Mouse (Mus musculus) thymus, adult 18-20 months (tissue): ENCODE measurements around the gene Atp2a2.
A peak's percentile ranks its signal among the peaks of the same experiment; 100 is the strongest.

Experiments
- DNase-seq, 2 experiments: peaks; one replicate each; pipeline ENCODE4 v3.0.0; 2022; ENCODE audit warnings: mixed read lengths in 2 of 2

The Atp2a2 gene

GRCm38 (mm10) chr5:122502077-122502941, at the start of gene Atp2a2:
Gene Atp2a2, minus strand, starts transcription at chr5:122502225.
- peak; percentile 86 to 87 for DNase-seq

GRCm38 (mm10) chr5:122550460-122550859, 48.4 kb upstream of the Atp2a2 start:
- no peak for DNase-seq

DNA sequence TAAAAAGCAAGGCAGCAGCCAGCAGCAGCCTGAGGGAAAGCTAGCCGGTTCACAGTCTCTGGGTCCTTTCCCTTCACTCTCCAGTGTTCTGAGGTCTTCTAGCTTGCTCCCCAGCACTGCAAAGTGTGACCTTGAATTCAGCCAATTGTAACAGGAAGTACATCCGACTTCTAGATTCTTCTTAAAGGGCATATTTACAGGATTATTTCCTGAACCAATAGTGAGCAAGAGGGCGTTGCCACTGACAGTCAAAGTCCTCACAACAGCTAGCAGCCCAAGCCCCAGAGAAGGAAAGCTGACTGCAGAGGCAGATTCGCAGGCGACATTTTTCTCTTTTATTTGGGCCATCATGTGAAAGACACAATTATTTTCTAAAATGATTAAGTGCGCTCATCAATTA, 46.6 kb upstream of the Atp2a2 start:
- peak in 1 of 2 experiments; percentile 11 for DNase-seq

- DNase-seq, result no peak
Measured at GRCm38 (mm10) chr5:122547810-122548209, 45.8 kb upstream of the Atp2a2 start.

DNA sequence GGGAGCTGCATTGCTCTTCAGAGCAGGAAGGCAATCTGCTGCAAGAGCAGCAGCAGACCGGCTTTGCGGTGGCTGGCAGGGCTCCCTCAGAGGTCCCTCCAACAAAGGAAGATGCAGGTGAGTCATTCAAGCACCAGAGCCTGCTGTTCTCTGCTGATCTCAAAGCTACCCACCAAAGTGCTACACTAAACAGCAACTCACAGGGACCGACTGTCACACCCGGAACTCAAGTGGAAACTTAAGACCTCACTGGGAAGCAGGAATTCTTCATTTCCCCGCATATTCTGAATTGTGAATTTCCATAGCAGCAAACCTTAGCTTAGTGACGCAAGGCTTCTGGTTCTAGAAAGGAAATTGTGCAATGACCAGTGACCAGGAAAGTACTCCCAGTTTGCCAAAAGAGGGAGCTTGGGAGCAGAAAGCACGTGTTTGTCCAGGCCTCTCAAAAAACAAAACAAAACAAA, 45.3 kb upstream of the Atp2a2 start:
- peak in 1 of 2 experiments; percentile 13 for DNase-seq

DNA sequence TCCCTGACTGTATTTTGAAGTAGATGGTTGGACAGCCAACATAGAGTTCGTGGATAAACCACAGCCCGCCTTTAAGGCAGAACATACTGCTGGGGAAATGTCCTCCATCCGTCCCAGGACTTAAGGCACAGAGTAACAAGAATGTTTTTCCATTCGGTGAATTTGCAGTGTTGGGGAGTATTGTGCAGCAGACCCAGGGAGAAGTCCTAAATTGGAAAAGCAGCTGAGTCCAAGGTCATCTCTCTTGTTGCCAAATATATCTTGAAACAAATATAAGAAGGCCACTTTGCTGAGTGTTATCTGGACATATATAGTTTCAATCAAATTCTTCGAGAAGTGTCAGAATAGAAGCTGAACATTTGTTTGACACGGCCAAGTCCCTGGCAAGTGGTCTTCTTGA, 41.4 kb upstream of the Atp2a2 start:
- no peak for DNase-seq

DNA sequence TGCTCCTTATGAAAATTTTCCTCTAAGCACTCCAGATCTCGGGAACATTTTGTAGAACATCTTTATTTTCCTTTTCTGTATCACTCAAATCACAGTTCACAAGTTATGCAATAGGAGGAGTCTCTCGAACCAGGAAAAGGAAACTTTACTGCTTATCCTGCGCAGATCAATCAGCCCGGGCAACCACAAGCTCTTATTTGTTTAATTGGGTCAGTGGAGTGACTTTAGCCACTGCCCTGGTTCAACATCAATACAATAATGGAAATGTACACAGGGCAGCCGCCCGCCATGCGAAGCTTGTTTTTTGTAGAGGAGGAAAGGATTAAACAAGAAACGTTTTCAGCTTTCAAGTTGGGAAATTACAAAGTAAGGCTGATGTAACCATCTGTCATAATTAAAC, 39.8 kb upstream of the Atp2a2 start:
- DNase-seq, result no peak

- DNase-seq, result no peak
Measured at GRCm38 (mm10) chr5:122538077-122538476, 36.1 kb upstream of the Atp2a2 start.

DNA sequence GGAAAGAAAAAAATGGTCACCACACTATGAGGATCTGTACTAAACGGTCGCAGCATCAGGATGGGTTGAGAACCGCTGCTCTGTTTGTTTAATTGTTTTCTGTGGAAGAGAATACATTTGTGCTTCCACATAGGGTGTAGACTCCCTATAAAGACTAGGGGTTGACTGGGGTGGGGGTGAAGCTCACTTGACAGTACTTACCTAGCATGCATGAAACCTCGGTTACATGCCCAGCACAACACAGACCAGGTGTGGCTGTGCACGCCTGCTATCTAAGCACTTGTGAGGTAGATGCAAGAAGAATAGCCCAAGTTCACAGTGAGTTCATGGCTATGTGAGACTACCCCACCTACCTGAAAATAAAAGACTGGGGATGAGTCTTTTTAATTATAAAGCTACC, 35.6 kb upstream of the Atp2a2 start:
- DNase-seq, result no peak

- no peak for DNase-seq
Measured at GRCm38 (mm10) chr5:122533884-122534283, 31.9 kb upstream of the Atp2a2 start.

DNA sequence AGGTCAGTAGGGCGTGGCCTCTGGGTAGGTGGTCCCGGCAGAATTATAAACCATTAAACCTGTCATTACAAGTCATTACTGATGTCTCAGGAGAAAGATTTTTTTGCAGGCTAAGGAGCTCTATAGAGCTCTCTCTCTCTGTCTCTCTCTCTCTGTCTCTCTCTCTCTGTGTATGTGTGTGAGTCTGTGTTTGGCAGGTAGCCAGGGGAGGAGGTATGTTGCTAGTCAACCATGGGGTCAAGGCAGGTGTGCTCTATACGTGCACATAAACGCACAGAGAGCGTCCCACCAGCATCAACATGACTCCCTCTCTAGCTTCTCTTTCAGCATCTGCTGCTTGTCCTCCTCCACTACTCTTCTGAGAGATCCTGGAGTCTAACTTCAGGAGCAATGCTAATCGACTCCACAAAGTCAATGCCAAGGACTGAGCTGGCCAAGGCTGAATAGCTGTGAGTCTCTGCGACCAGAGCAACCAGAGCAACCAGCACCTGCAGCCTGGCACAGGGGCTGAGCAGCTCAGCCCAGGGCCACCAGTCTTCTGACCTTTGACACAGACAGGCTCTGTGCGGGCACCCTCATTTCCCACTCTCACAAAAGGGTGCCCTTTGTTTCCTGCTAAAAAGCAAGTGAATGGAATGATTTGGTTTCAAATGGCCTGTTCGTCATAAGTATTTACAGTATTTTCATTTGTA, 28.0 kb upstream of the Atp2a2 start:
- no peak for DNase-seq

GRCm38 (mm10) chr5:122529316-122529715, 27.3 kb upstream of the Atp2a2 start:
- DNase-seq, result no peak

DNA sequence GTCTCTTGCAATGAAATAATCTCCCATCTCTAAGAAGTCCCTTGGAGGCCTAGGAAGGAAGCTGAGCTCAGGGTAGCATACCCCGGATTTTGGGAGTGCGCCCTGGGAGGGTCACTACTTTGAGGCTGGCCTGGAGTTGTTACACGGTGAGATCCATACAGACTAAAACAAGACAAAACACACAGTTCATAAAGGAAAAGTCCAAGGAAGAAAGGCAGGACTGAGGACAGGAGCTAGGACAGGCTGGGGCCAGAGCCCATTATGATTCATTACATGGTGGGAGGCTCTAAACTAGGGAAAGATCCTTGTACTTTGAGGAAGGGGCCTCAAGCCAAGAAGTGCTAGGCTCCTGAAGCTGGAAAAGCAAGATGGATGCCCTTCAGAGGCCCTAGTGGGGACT, 26.6 kb upstream of the Atp2a2 start:
- DNase-seq, result no peak

GRCm38 (mm10) chr5:122527761-122528160, 25.7 kb upstream of the Atp2a2 start:
- DNase-seq, result no peak

DNA sequence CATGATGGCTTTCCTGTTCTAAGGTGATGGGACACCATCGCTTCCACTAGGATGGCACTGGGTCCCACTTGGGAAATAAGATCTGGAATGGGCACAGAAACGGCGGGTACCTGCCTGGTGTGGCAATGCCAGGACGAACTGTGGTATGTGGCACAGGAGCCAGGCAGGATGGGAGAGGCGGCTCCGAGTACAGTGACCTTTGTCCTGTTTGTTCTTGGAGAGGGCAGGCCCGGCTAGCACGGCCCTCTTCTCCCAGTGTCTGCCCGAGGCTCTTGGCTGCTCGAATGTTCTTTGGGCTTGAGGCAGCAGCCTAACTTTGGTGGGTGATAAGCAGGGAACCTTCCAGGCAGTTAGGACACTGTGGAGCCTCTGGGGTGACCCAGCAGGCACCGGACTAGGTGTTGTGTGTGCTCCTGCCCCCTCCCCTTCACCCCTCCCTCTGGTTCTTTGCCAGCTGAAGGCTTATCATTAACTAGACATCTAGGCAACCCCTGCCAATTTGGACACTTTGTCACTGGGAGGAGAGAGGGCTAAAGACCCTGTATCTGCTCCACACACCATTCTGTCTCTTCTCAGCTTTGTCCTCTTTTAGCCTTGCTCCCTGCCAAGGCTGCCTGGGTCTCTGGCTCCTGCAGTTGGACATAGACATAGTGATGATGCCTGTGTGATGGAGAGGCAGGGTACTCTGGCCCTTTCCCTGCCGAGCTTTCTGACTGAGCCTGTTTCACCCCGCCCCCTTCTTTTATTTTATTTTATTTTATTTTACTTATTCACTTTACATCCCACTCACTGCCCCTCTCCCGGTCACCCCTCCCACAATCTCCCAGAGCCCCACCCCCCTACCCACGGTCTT, 25.1 kb upstream of the Atp2a2 start:
- DNase-seq, result no peak

DNA sequence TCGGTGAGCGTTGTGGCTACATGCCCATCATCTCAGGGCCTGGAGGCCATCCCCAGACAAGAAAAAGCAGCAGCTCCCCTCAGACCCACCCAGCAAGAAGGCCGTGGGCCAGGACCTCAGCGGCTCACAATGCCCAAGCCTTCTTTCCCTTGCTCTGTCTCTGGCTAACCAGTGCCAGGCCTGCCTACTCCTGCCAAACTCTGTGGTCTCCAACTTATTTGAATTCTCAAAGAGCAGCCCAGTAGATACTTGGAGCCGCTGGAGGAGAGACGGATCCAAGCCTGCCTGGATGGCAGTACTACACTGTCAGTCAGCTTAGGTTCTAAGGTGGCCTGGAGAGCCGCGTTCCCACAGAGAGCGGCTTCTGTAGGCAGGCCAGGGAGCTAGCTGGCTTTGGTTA, 24.4 kb upstream of the Atp2a2 start:
- no peak for DNase-seq

- no peak for DNase-seq
Measured at GRCm38 (mm10) chr5:122525238-122525931, 23.4 kb upstream of the Atp2a2 start.

DNA sequence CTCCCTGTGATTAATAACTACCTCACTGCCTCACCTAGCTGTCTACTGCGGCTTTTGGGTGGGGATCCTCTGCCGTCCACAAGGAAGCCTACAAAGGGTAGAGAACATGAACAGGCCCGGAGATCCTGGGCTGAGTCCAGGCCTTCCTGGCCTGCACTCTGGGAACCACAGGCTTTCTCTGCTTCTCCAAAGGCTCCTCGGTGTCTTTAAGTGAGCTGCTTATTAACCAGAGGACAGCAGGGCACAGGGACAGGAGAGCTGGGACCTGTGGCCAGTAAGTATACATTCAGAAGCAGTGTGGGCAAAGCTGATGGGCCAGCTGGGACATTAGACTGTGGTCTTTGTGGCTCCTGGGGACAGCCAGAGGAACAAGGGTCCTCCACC, 22.8 kb upstream of the Atp2a2 start:
- no peak for DNase-seq

DNA sequence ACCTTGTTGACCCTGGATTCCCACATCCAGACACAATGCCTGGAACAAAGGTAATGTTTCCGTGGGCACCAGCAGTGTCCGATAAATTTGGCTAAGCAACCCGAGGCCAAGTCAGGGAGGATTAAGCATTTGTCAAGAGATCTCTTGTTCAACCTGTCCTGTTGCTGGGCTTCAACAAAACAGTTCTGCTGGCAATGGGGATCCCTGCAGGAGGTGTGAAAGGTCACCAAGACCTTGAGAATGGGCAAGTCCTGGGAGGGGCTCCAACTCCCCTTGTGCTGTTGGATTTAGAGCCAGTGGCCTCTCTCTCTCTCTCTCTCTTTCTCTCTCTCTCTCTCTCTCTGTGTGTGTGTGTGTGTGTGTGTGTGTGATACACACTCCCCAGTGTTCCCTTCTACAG, 22.2 kb upstream of the Atp2a2 start:
- no peak for DNase-seq

DNA sequence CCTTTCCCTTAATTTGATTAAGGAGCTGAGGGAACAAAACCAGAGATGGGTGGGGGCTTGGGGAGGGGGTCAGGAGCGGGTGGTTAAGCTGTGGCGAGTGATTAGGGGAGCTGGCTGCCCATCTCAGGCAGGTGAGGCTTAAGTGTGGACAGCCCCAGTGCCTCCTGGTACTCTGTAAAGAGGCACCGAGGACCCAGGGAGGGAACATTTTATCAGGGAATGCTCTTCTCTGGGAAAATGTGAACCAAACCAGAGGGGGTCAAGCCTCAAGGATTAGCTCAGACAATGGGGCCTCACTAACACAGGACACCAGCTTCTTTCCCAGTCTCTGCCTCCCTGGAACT, 19.1 kb upstream of the Atp2a2 start:
- DNase-seq, result no peak

DNA sequence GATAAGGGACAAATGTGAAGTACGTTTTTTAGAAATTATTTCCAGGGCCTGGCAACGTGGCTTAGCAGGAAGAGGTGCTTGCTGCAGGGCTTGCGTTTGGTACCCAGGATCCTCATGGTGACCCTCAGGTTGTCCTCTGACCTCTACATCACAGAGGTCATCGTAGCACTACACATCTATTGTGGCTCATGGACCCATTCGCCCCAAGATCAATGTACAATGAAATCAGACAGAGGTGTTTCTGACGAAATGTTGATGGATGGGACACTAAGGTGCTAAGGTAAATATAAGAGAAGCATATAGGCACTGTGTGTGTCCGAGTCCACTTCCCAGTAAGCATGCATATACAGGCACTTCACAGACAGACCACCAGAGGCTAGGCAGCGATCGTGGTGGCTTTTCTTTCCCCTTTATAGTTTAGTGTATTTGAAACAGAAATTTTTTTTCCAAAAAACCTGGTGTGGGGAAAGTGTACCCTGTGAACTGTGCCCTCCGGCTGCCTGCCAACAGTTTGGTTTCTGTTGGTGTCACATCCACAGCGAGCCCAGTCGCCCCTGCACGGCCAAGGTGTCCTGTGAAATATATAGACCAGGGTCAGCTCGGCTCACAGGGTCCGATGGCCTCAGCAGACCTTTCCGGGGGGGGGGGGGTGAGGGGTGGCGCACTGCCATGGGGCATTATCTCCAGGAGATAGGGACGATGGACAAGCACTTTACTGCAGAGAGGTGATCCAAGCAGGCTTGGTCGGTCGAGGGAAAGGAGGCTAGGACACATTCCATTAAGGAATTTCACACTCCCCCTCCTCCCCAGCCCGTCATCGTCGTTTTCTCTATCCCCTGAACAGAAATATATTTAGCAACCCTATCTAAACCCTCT, 18.5 kb upstream of the Atp2a2 start:
- no peak for DNase-seq
